Mouse (Mus musculus) spleen, postnatal 36 days (tissue): Measurements from ENCODE around the gene Il23r.

ENCODE experiments used
- DNase-seq, 2 experiments: peaks; one replicate each; pipeline ENCODE4 v3.0.0; 2022; ENCODE audit warnings: low spot score in 2 of 2, mixed read lengths in 1 of 2

Gene Il23r

GRCm38 (mm10) chr6:67434755-67435452 is 56.8 kb downstream of the Il23r start:
- no peak for DNase-seq

- no peak for DNase-seq
Observed at GRCm38 (mm10) chr6:67431808-67432207, 59.8 kb downstream of the Il23r start.

GRCm38 (mm10) chr6:67421761-67422160 is 69.9 kb downstream of the Il23r start:
- DNase-seq = no peak

- no peak for DNase-seq
Observed at GRCm38 (mm10) chr6:67416557-67416956, 75.1 kb downstream of the Il23r start.

- peak; percentile 2 to 6 for DNase-seq
Observed at GRCm38 (mm10) chr6:67415276-67415675, 76.4 kb downstream of the Il23r start.

- no peak for DNase-seq
Observed at GRCm38 (mm10) chr6:67413378-67413777, 78.3 kb downstream of the Il23r start.

- DNase-seq = no peak
Observed at GRCm38 (mm10) chr6:67405281-67405682, 86.4 kb downstream of the Il23r start.

GRCm38 (mm10) chr6:67399551-67399950 is 92.1 kb downstream of the Il23r start:
- DNase-seq = no peak

GRCm38 (mm10) chr6:67375982-67376391 is 115.7 kb downstream of the Il23r start, which contains the start of gene Il12rb2:
Gene Il12rb2 (minus strand): TSS chr6:67376188.
- DNase-seq = peak; percentile 32 to 48
